Mouse (Mus musculus) regulatory T cell (primary cell): ENCODE measurements around the gene Taf11.

Experiments used
- in situ Hi-C: fragments of 300-600 bp; cut with MboI, MseI; formaldehyde crosslinking; loops from one replicate; pipeline ENCODE4 v1.15.1; 2025; ENCODE audit warnings: high pct_unique_total_duplicates

Taf11 gene

DNA sequence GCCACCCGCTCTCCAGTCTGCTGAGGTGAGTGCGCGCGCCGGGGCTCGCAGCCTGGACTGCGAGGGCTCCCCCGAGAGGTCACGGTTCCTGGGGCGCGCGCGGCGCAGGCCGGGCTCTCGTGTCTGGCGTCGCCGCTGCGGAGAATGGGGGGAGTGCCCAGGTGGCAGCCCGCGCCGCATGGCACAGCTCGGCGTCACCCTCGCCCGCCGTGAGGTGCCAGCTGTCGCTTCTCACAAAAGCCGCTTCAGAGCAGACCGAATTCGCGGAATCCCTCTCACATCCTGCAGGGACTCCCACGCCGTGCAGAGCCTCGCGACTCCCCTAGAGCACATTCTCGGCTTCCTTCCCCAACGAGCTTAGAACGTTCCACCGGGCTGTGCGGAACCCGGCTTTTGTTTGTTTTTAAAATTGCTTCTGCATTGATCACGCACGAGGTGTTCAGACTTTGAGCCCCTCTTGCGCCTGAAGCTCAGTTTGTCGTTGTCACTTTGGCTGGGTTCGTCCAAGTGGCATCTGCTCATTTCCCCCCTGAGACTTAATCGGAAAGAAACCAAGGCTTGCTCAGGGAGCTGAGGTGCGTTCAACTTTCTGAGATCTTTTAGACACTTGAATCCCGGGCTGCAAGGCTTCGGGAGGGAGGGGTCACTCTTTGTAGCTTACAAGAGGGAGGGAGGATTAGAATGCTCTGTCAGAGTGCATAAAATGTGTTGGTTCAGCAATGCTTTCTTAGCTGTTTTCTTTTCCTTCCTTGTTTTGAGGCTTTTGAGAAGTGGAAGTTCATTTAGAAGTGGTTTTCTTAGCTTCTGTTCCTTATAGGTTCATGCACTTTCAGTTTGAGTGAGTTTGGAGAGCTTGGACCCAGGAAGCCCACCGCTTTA lies at the start of gene Taf11:
TSS of gene Taf11 (minus strand) at position 223 of the 879 bp plus-strand sequence.
- in situ Hi-C loops, result loop anchor here (5.0 kb wide), 2 partner anchors 68 to 172 kb away; partner anchors contain the start of gene Tcp11

DNA sequence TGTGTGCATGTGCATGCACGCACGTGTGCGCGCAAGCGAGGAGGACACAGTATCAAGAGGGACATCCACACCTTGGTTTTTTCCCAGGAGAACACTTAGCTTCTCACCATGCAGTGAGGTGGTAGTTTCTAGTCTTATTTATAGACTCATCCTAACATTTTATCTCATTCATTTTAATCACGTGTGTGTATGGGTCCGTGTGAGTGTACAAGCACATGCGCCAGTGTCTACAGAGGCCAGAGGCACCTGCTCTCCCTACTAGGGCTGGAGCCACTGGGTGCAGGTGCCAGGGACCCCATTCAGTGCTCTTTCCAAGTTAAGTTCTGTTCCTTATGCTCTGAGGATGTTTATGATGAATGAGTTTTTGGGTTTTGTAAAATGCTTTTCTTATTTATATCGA lies 48.0 kb upstream of the Taf11 start:
- in situ Hi-C loops, result no loop called here

DNA sequence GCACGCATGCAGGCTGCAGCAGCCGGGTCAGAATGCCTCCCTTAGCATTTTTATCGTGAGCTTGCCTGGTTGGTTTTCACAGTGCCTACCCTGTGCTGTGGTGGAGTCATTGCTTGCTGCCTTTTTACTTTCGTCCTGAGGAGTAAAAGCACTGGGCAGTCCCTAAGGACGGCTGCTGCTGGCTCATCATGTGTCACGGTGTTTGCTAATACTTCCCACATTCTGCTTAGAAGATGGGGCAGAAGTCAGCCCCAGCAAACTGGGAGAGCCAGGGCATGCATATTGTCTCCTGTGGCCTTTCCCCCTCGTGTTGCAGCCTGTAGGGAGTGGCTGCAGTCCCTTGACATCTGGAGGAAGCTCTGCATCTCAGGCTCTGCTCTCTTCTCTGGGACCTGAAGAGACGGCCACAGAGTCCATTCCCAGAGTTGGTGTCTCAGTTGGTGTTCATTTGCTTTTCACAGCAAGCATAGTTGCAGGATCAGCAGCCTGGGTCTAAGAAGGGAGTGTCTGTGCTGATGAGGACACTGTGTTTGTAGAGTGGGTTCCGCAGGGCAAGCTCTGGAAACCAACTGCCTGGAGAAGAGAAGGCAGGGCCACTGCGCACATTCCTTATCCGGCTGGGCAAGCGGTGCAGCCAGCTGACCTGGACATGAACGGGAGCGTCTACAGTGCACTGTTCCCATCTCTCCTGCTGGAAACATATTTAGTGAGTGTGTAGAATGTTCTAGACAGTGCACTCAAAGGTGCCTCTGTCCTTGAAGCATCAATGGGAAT lies 45.2 kb upstream of the Taf11 start:
- in situ Hi-C loops, result no loop called here

- in situ Hi-C loops, result no loop called here
Observed at GRCm38 (mm10) chr17:27953136-27953535, 43.5 kb upstream of the Taf11 start.

- in situ Hi-C loops, result no loop called here
Observed at GRCm38 (mm10) chr17:27947155-27947554, 37.5 kb upstream of the Taf11 start.

- in situ Hi-C loops, result no loop called here
Observed at GRCm38 (mm10) chr17:27946371-27946770, 36.7 kb upstream of the Taf11 start.

DNA sequence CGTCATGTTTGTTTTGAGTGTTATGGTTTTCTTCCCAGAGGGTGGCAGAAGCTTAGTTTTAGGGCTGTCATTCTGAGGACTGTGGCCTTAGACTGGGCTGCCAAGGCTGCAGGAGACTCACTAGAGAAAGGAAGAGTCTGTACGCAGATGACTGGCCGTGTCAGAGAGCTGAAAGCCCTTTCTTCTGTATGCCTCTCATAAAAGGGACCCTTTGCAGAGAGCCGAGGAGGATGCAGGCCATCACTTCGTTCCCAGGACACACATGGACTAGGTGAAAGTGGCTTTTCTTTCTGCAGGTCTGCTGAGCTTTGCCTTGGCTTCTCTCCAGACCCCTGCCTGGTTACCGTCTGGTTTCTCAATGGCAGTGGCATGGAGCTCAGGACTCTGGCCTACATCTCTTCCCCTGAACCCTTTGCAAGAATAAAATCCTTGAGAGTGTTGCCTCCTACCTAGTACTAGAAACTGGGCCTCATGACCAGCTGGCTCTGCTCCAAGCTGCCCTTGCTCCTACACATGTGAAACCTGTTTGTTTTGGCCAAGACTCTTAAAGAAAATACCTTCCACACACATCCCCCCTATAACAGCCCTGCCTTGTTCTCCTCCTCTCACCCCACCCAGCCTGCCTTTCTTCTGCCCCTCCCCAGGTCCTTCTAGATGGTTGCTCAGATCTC lies 36.0 kb upstream of the Taf11 start:
- in situ Hi-C loops, result no loop called here

GRCm38 (mm10) chr17:27942131-27942530 lies 32.5 kb upstream of the Taf11 start:
- in situ Hi-C loops, result no loop called here

DNA sequence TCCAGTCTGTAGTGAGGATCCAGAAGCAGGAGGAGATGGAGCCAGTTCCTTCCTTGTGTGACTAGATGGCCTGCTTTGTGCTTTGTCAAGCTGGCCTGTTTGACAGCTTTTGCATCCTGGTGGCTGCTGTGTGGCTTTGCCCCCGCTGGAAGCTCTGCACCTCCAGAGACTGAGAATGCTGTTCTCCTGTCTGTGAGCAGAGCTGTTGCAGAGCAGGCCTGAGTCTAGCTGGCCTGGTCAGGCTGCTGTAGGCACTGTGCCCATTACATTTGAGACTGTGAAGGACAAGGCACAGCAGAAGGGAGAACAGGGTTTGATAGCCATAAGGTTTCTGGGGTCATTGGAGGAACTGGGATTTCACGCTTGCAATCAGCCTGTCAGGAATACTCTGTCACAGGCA lies 32.1 kb upstream of the Taf11 start:
- in situ Hi-C loops, result no loop called here

- in situ Hi-C loops, result no loop called here
Observed at GRCm38 (mm10) chr17:27941178-27941577, 31.5 kb upstream of the Taf11 start.

DNA sequence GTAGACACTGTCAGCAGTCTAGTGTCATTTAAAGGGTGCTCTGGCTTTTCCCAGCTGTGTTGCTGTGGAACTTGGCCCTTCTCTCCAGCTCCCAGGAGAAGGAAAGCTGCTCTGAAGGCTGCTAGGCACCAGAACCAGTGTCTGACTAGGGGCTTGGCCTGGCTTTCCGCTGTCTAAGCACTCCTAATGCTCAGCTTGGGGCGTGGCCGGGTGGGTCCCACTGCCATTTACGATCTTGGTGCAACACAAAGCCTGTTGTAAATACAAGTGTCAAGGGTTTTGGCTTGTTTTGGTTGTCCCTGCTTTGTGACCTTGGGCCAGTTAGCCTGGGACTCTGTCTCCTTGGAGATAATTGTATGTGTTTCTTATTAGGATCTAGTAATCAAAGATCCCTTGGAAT lies 30.7 kb upstream of the Taf11 start:
- in situ Hi-C loops, result no loop called here

- in situ Hi-C loops, result no loop called here
Observed at GRCm38 (mm10) chr17:27939028-27939427, 29.4 kb upstream of the Taf11 start.

- in situ Hi-C loops, result no loop called here
Observed at GRCm38 (mm10) chr17:27938121-27938754, 28.6 kb upstream of the Taf11 start.

- in situ Hi-C loops, result no loop called here
Observed at GRCm38 (mm10) chr17:27937054-27937615, 27.5 kb upstream of the Taf11 start.

DNA sequence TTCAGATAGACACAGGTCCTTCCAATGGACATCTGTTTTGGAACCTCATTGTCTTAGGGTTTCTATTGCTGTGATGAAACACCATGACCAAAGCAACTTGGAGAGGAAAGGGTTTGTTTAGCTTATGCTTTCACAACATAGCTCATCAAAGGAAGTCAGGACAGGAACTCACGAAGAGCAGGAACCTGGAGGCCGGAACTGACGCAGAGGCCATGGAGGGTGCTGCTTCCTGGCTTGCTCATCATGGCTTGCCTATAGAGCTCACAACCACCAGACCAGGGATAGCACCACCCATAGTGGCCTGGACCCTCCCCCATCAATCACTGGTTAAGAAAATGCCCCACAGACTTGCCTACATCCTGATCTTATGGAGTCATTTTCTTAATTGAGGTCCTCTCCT lies 25.4 kb upstream of the Taf11 start:
- in situ Hi-C loops, result no loop called here

- in situ Hi-C loops, result no loop called here
Observed at GRCm38 (mm10) chr17:27934136-27934910, 24.7 kb upstream of the Taf11 start.

DNA sequence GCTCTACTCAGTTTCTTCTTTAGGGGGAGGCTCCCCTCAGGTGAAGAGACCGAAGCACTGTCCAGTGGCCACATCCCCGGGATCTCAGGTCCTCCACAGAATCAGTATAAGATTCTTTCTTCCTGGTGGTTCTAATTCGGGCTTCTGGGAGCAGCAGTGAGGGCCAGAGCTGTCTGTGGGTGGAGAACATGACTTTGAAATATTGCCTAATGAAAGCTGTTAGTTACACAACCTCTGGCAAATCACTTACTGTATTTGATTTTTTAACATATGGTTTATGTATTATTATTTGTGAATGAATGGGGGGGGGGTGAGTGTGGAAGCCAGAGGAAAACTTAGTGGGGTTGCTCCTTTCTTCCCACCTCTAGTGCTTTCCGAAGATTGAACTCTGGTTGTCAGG lies 22.2 kb upstream of the Taf11 start:
- in situ Hi-C loops, result no loop called here

DNA sequence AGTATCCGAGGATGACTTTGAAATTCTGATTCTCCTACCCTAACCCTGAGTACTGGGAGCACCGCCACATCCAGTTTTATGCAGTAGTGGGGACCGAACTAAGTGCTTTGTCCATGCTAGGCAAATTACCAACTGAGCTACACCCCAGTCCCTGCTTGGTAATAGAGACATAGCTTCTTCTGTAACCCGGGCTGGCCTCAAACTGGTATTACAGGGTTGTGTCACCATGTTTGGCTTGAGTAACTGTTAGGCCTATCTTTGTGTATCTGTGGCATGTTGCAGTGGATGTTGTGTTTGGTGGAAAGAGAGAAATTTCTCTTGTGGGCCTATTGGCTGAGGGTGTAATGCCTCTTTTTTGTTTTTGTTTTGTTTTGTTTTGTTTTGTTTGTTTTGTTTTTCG lies 20.6 kb upstream of the Taf11 start:
- in situ Hi-C loops, result no loop called here

DNA sequence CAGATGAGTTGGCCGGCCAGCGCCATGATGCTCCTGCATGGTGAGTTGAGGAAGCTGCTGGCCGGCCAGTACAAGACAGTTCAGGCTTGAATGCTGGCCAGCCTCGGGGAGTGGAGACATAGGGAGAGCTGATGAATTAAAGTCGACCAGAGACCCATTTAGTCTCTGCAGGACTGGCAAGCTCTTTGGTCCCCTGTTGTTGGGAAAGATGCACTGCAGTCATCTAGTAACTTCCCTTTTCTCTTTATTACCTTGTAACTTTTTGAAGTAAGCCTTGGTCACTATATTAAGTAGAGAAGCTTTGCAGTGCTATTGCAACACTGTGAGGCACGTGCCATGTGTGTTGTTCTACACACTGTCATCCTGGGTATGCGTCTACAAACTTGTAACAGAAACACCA lies 15.9 kb upstream of the Taf11 start:
- in situ Hi-C loops, result no loop called here

DNA sequence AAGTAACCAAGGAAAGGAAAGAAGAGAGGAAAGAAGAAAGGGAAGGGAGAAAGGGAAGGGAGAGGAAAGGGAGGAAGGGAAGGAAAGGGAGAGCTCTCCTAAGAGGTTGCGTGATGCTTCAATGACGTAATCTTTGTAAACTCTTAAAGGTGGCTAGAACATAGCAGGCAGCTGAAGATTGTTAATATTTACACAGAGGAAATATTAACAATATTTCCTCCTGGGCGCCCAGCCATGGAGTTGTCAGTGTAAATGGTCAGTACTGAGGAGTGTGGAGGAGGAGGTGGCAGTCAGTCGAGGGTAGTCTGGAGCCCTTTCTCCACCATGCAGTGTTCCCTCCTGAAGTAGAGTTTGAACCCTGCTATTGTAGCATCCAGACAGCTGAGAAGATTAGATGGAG lies 15.4 kb upstream of the Taf11 start:
- in situ Hi-C loops, result no loop called here
